Mouse (Mus musculus) liver, adult (tissue): ENCODE results near the gene Lpp.

Source experiments
- GATA4 ChIP-seq: IDR thresholded peaks from 2 replicates; pipeline ENCODE4 v1.6.1; 2014; ENCODE audit warnings: mild to moderate bottlenecking, low read length; ENCODE audit not compliant: insufficient replicate concordance

Lpp gene

DNA sequence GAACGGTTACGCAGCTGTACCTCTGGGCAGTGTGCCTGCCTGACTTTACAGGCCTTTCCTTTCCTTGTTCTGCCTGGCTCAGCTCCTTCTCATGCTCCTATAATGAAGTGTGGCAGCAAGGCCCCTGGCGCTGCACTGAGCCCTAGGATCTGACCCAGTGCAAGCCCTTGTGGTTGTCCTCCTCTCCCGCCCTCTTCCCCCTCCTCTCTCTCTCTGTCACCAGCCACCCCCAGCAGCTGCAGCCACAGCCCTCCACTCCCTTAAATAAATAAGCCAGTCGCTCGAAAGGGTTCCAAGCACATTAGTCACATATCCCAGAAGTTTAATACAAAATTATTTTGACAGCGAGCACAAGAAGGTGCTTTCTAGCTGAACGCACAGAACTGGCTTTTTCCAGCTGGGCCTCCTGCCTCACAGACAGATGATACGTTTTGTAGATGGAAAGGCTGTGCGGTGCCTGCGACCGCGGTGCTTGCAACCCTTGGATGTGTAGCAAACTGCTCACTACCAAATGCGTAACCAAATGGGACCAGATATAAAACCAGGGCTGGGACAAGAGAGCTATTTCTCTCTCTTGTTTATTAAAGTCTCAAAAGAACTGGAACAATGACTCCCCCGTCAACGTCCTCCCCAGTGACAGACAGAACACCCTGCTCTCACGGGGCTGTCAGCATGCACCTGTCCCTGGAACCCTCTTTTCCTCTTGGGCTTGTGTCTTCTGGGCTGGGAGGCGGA is 97.6 kb downstream of the Lpp start:
- no peak for TF ChIP-seq GATA4

DNA sequence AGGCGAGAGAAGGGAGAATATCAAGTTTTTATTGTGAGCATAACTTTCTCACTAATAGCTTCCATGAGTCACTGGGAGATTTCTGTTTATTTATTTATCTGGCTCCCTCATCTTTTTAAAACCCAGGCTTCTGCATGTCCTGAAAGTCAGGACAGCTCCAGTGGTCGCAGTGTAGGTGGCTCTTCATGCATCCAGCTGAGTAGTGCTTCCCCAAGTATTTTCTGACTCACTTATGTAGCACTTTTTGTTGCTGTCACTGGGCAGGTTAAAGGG is 98.1 kb downstream of the Lpp start:
- no peak for TF ChIP-seq GATA4

DNA sequence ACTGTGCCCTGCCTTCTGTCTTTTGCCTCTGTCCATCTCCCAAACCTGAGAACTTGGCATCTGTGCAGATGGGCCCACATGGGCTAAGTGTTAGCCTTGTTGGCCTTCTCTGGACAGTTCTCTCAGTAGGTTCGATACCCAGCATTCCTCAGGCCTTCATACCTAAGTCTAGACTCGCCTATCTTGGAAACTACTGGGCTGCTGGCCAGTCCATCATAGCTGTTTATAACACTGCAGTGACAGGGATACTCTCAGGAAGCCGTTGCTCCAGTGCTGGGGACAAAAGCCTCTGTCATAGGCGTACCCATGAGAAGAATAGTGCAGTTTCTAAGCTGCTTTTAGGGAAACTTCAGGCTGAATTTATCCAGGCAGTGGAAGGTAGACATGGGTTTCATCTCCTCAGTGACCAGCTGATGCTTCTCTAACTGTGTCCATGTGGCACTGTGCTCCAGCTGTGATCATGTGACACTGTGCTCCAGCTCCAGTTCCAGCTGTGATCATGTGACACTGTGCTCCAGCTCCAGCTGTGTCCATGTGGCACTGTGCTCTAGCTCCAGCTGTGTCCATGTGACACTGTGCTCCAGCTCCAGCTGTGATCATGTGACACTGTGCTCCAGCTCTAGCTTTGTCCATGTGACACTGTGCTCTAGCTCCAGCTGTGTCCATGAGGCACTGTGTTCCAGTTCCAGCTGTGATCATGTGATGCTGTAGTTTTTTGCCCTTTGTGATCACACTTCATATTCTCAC is 99.1 kb downstream of the Lpp start:
- no peak for TF ChIP-seq GATA4

DNA sequence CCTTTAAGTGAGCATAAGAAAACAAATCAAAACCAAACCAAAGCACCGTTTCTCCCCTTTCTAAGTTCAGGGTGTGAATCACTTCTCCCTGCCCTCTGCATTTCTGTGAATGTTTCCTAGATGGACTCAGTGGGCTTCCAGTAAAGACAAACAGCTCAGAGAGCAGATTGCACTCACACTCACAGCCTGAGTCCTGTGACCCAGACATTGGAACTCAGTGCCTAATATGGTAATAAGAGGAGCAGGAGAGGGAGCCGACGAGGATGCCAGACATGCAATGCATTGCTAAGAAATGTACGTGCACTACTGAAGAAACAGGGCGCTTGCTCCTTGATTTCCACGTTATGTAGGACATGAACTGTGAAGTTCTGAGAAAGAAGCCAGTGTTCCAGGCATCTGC is 101.2 kb downstream of the Lpp start:
- TF ChIP-seq GATA4: no peak

DNA sequence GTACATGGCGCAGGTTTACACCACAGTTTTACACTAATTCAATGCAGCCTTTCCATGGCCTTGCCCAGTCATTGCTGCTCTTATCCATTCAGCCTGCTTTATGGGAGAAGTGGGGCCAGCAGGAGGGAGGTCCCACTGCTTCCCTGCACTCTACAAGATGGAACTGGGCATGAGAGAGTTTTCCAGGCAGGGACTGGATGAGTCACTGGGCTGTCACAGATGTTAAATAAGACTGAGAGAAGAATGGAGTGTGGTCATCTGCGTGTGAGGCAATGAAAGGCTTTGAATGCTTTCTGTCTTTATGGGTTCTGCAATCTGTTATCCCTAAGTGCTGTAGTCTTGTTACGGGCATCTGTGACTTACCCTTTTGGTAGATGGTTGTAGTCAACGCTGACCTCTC is 102.2 kb downstream of the Lpp start:
- TF ChIP-seq GATA4: no peak

DNA sequence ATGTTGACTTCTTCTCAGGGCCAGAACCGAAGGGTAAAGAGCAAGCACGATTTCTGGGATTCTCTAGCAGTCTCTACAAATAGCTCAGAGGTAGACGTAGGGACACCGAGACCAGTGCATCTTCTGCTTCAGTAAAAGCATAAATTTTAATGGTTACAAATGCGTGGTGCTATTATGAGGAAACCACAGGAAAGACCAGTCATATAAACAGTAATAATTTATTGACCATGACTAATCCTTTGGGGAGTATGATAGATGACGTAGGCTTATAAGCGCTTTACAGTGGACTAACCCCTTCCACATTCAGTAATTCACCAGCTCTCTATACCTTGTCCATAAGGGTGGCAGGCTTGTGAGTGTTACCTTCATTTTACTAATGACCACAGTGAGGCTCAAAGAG is 103.3 kb downstream of the Lpp start:
- TF ChIP-seq GATA4: no peak

DNA sequence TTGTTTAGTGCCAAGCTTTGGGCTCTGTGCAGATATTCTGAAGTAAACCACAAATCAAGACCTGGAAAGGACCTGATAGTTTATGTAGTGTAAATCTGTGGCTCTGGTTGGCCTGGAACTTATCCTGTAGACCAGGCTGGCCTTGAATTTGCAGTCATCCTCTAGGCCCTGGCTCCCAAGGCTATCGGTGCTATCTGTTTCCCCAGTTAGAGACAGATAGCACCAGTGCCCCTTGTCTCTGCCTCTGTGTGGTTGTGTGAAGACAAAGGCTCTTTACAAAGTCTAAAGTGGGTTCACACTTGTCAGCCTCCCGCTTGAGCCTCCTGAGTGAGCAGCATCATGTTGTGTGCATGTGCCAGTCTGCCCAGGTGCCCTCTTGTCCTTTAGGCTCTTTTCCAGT is 104.1 kb downstream of the Lpp start:
- TF ChIP-seq GATA4: no peak

DNA sequence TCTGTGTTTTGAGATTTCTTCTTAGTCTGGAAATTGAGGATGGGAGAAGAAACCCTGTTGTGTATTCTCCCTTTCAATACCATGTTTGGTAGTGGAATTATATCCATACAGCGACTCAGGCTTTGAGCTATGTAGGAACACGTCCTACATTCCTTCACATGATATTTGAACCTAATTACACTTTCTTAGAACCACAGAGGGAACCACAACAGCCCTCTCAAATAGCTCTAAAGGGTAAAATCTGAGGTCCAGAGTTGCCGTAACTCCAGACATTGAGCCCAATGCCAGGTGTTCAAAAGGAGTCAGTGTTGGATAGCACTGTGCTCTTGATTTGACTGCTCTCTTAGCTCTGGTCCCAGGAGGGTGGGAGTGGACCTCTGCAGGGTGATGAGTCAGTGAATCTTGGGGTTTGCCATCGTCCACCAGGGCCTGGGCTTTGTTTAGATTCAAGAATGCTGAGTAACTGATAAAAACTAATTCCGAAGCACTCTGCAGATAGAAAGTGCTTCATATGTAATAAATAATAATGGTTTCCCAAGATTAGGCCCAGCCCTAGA is 104.9 kb downstream of the Lpp start:
- TF ChIP-seq GATA4: no peak

DNA sequence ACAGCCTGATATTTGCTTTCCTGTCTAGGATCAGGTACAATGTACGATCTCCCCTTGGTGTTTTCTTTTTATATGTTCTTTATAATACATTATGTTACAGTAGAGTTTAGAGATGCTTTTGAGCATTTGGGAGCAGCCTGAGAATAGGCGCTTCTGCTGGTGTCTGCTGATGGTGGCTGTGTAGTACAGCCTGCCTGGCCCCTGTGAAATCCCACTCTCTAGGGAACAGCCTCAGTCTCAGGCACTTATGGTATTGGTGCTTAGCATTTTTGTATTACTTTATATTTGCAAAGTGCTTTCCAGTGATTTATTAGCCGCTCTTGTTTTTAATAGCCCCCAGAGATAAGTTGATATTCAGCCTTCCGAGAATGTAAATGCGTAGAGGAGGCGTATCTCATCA is 107.9 kb downstream of the Lpp start:
- no peak for TF ChIP-seq GATA4

DNA sequence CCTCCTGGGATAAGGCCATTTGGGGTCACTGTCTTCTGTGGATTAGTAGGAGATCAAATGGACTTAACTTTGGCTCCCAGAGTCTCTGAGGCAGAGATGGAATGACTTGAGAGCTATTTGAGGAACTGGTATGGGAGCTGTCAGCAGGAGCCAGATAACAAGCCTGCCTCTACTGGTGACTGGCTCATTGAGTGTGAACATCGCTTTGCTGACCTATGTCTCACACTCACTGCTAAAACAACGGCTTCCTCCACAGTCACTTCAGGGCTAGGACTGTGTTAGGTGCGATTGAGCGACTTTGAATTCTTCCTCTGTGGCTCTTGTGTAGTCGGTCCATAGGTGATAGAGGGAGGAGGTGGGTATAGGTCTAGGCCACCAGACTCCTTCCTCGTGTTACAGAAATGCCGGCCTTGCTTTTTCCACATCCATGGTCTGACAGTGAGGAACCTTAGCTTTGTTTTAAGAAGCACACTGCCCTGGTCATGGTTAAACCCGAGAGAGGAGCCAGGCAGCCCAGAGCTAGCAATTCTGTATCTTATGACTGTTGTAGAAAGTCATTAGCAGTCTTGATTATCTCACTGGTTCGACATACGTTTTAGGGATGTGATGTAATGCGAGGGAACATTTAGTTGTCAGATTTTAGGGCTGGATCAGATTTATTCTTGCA is 108.5 kb downstream of the Lpp start:
- TF ChIP-seq GATA4: no peak

DNA sequence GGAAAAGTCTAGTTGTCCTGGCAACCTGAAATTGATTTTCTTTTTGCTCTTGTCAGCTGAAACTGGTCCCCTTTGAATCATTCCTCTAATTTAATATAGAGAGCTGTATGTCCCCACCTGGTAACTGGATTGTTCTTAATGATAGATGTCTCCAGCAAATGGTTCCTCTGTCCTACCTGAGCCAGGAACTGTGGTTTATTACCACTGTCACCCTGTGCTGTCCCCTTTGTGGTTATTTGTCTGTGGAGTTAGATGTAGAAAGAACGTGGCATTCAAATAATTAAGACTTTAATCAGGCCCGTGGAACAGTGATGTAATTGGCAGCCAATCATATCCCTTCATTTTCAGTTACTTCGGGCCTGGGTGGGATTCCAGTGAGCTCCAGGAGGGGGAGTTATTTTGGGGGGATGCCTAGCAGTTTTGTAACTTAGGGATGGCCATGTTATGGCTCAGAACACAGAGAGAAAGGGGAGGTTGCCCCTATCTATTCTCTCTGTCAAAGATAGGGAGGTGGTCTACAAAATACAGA is 109.1 kb downstream of the Lpp start:
- TF ChIP-seq GATA4: no peak

DNA sequence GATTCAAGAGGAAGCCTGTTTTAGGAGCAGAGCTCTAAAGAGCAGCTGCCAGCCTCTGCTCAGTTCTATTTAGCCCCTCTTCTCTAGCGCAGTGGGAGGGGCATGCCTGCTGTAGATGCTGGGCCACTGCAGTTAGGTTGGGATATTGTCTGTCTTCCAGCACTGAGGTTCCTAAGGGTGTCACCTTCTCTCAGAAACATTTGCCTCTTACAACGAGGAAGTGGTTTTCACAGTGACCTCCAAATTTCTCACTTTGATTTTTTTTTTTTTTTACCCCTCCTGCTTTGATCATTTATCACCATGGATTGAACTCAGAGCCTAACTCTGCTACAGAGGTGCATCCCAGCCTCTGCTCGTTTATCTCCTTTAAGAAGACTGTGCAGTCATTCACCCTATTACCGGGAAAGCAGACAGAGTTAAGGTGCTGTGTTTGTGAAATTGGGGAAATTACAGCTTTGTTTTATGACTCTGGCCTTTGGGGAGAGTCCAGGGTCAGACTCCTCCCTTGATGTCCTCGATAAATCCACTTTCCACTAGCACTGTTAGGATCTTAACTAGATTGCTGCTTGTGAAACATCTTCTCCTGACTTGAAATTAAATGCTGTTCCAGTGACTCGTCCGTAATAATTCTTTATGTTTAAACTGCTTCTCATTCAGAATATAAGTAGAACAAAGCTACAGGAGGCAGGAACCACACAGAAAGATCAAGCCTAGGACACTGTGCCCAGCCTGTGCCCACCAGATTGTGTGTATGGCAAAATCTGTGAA is 111.7 kb downstream of the Lpp start:
- TF ChIP-seq GATA4: no peak

DNA sequence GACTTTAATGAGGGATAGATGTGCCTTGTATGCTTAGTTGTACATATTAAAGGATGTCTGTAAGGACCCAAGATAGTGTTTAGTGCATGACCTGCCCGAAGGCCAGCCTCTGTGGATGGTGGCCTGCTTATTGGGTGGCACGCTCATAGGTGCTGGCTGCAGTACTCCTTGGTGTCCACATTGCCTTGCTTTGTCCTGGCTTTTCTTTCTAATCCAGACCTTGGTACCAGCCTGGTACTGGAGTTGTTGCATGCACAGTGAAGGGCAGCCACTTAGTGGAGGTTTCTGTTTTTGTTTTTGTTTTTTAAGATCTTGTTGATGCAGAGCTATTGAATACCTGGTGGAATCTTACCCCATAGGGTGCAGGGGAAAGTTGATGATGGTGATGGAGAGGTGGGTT is 112.9 kb downstream of the Lpp start:
- no peak for TF ChIP-seq GATA4

DNA sequence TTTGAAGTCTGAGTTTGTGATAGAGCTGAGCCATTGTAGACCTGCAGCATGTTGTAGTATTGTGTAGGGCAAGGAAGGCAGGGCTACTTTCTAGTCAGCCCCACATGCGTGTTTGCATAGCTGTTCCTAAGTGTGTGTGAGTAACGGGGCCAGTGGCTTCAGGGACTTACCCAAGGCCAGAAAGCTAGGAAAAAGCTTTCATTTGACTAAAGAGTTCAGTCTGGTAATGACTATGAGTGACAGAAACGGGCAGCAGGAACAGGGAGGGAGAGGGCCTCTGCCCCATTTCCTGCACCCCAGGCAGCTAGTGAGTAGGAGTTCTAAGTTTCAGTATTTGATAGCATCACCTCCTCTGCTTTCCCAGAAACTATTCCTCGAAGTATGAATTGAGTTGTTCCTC is 113.4 kb downstream of the Lpp start:
- no peak for TF ChIP-seq GATA4

DNA sequence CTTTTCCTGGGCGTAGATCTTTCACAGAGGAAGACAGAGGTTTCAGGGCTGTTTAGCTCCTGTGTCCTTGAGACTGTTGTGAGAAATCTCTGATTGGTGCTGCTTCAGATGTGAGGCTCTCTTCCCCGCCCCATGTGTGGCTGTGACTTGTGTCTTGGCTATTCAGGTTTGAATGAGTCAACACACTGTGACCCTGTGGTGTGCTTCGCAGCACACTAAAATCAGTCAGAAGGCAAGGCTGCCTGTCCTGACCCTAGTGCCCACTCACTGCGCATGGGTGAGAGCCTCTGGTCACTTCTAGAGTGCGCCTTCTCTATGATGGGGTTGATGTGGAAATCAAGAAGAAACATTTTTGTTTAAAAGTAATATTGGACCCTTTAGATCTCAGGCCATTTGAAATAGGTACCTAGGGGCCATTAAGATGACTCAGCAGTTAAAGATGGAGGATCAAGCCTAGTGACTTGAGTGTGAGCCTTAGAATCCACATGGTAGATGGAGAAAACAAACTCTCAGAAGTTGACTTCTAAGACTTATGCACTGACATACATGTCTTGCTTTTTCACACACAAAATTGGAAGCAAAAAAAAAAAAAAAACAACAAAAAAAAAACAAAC is 114.7 kb downstream of the Lpp start:
- TF ChIP-seq GATA4: no peak
